Mouse (Mus musculus) lung, postnatal 4 days (tissue): ENCODE data around the gene Cope.

Experiments used
- DNase-seq, 2 experiments: peaks; one replicate each; pipeline ENCODE4 v3.0.0; 2021

Cope gene

GRCm38 (mm10) chr8:70351035-70351999 lies 49.0 kb downstream of the Cope start:
- DNase-seq, result no peak

GRCm38 (mm10) chr8:70352000-70352384 lies 49.7 kb downstream of the Cope start:
- DNase-seq, result no peak

- no peak for DNase-seq
These were observed 50.4 kb downstream of the Cope start for GRCm38 (mm10) chr8:70352657-70353151.

GRCm38 (mm10) chr8:70353194-70353817 lies 51.0 kb downstream of the Cope start, which contains the start of gene Upf1:
Upf1 (minus strand) TSS chr8:70353278.
- peak; percentile 100 for DNase-seq

GRCm38 (mm10) chr8:70354004-70354403 lies 51.7 kb downstream of the Cope start:
- no peak for DNase-seq

- no peak for DNase-seq
These were observed 53.8 kb downstream of the Cope start for GRCm38 (mm10) chr8:70356111-70356510.

- DNase-seq, result peak in 1 of 2 experiments; percentile 50
These were observed 57.1 kb downstream of the Cope start for GRCm38 (mm10) chr8:70359411-70359810.

GRCm38 (mm10) chr8:70360769-70361168 lies 58.5 kb downstream of the Cope start:
- peak in 1 of 2 experiments; percentile 35 for DNase-seq

GRCm38 (mm10) chr8:70361484-70362032 lies 59.2 kb downstream of the Cope start:
- DNase-seq, result no peak
